Mouse (Mus musculus) retina, adult 2 months (tissue): ENCODE measurements at regions not wholly inside any gene's neighbourhood (a gene's known extent, or its start where the extent isn't known, plus 50 kb on each side); places are given as distances from the start of the nearest gene placed in this dataset.

ENCODE experiments used
- DNase-seq: peaks from one replicate; pipeline ENCODE4 v3.0.0-alpha.2; 2012; ENCODE audit warnings: low read depth, low spot score

DNA sequence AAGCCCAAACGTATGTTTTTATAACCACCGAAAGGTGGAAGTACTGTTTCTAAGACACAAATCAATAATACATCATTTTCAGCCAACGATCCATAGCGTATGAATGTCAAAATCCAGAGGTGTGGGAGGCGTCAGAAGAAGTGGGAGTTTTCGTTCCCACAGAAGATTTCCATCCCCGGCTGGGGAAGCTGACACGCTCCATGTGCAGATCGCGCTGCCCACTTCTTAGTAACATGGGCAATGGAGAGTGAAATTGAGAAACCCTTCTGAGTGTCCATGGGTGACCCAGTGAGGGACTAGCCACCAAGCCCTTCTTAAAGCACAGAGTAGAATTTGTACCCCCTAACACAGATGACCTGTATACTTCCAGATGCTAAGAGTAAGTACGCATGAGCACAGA, 110.1 kb upstream of the Sh3bp4 start:
- DNase-seq, result no peak

- no peak for DNase-seq
Observed at GRCm38 (mm10) chr1:88964045-88964747, 106.0 kb upstream of the Sh3bp4 start.

DNA sequence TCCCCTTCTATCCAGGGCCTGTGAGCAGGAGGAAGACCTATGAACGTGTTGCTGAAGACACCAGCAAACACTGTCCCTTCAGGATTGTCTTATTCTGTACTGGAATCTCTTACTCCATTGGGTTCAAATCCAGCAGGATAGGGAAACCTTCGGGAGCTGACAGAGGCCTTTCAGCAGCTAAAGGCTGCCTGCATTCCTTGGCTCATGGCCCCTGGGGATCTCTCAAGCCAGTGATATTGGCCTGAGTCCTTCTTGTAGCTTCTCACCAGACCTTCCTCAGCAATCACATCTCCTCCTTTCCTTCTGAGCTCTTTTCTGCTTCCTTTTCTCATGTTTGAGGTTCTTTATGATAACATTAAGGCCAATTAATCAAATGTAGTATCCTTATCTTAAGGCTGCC, 103.8 kb upstream of the Sh3bp4 start:
- no peak for DNase-seq

DNA sequence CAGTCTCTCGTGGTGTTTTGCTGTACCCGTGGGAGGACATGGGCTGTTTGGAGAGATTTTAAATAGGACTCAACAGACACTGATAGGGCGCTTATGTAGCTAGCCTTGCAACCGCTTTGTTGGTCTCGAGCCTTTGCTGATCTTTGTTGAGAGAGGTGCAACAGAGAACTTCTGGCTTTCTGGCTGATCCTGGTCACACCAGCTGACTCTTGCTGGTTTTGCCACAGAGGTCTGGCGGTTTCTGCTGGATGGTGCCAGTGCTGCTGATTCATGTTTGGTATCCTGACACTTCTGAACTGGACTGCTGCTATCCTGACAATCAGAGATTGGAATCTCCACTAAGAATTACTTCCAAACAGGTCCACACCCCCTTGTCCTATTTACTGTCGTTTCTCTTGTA, 102.1 kb upstream of the Sh3bp4 start:
- DNase-seq, result no peak

DNA sequence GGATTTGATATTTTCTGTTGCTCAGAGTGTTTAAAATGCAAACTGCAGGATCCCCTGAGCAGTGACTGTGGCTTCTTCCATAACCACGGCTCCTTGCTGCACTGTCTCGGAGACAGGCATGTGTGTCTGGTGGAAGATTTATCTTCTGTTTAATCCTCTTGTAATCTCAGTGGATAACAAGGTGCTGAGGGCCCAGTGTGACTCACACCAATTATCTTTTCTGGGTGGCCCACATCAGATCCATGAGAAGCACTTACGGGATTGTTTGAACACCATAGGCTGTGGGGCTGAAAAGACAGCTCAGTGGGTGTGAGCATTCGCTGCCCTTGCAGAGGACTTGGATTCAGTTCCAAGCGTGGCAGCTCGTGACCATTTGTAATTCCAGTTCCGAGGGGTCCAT, 101.2 kb upstream of the Sh3bp4 start:
- DNase-seq, result no peak

DNA sequence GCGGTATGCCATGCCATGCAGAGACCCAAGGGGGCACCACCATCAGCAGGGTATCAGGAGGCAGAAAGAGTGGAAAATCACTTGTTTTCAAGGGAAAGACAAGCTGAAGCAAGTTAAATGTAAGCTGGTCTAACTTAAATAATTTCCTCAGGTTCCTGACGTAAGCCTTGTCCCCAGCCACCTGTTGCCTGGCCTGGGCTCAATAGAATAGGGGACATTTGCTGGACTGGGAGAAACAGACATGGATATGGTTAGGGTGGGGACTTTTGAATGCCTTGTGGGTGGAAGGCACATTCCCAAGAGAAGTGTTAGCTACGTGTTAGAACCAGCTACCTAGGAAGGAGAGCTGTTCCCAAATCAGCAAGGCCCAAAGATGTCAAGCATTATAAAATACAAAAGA, 100.6 kb upstream of the Sh3bp4 start:
- no peak for DNase-seq

DNA sequence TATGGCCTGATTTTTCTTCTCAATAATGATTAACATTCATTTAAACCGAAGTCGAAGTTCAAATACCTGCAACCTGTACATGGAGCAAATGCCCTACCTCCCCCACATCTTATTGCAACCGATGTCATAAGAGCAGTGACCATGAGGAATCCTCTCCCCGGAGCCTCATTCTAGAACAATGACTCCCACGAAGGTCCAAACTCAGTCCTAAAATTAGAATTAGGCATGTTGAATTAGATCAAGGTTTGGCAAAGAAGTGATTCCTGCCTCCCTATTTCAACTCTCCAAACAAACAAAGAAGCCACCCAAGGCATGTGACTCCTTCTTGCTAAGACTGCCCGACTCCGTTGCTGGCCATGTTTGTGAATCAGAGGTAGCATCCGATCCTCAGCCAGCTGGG, 94.1 kb upstream of the Sh3bp4 start:
- DNase-seq, result no peak

DNA sequence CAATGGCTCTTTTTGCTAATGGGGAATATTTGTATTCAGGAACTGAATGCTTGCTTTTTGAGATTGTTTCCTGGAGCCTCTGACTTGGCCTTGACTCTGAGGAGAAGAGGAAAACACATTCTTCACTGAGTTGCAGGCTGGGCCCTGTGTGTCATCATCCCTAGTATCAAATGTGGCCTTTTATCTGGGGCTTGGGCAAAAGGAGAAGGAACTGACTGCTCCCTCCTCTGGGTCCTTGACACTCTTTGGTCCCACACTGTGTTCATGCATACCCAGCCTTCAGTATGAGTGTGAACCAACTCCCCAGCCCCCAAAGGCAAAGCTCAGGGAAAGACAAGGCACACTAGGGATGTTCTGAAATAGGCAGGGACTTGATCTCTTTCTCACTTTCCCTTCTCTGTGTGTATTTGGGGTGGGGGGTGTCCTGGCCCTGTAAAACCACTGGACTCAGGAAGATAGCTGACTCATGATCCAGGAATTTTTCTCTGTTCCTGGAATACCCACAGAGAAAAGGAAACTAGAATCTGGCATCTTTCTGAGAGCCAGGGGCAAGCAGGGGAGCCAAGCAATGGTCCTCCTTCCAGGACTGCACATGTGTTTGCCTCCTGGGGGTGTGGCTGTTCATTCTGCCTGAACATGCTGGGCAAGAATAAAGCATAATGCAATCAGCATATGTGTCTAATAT, 82.1 kb upstream of the Sh3bp4 start:
- no peak for DNase-seq

GRCm38 (mm10) chr1:88994588-88995331, 75.5 kb upstream of the Sh3bp4 start:
- DNase-seq, result no peak

DNA sequence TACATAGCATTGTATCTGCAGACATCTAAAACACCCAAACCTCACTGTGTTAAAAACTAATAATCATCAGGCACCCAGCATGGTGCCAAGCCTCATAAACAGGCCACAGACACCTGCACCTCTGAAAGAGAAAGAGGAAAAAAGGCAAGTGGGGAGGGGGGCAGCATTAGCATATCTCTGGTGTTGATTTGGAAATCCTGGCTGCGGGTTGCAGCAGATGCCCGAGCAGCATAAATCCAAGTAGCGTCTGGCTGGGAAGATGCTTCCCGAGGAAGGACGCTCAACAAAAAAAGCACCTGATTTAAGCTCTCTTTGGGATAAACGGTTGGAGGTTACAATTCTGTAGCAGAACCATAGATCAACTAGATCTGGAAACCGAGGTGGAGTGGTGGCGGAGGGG, 74.3 kb upstream of the Sh3bp4 start:
- no peak for DNase-seq

DNA sequence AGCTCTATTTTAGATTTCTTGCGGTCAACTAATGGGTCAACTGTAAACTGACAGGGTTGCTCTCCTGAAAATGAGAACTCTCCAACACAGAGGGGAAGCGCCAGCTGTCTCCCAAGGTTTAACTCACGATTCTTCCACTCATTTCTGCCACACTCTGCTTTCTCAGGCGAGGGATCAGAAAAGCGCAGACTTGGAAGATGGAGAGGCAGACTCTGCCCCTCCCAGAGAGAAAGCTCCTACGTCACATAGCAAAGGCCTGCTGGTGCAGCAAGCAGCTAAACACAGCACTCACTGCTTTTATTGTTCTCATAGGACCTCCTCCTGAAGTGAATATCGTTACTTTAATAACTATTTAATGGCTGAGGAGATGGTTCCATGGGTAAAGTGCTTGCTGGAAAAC, 73.6 kb upstream of the Sh3bp4 start:
- DNase-seq, result no peak

GRCm38 (mm10) chr1:88997847-88998246, 72.4 kb upstream of the Sh3bp4 start:
- no peak for DNase-seq

- no peak for DNase-seq
Observed at GRCm38 (mm10) chr1:89002326-89002725, 67.9 kb upstream of the Sh3bp4 start.

GRCm38 (mm10) chr1:89003752-89004151, 66.5 kb upstream of the Sh3bp4 start:
- DNase-seq, result no peak

- no peak for DNase-seq
Observed at GRCm38 (mm10) chr1:89007476-89007875, 62.7 kb upstream of the Sh3bp4 start.

DNA sequence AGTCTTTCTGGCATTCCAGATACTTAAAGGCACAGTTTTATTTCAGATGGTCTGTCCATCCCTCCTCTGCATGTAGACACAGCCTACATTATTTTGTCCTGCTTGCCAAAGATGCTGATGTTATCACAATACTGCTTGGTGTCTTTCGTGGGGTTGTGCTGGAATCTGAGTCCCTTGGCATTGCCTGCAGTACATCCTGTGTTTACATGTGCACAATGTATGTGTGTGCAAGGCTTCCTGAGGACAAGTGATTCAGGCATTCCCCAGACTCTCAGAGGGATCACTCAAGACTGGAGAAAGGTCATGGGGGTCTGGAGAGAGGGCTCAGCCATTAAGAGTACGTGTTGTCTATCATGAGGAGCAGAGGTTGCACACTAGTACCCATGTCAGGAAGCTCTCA, 60.0 kb upstream of the Sh3bp4 start:
- DNase-seq, result no peak

DNA sequence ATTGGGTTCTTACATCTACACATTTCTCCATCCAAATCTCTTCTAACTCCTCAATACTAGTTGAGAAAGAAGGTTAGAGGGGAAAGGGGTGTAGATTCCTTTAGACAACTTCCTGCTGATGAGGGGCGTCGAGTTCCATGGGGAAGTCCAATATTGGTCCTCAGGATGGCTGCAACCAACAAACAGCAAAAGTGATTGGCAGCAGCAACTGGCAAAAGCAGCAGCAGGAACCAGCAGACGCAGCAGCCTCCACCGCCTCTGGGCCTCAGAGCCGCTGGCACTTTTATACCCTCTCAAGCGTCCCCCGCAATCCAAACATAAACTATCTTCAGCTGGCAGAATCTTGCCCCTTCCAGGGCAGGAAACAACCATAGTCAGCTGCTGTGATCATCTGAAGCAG, 58.8 kb upstream of the Sh3bp4 start:
- DNase-seq, result no peak

DNA sequence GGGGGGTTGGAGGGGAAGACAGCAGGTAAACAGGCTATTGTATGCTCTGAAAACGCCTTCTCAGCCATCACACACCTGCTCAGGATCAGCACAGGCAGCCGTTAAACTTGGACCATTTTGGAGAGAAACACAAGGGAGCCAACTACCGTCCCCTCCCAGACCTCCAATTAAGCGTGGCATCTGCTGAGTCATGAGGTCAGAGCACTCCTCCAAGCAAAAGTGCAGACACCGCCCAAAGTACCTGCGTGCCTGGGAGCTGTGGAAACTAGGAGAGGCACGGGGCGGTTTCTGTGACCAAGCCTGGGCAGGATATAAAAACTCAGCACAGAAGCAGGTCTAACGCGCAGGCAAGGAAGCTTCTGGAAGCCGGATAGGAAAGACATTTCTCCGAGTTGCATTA, 54.8 kb upstream of the Sh3bp4 start:
- DNase-seq, result no peak

DNA sequence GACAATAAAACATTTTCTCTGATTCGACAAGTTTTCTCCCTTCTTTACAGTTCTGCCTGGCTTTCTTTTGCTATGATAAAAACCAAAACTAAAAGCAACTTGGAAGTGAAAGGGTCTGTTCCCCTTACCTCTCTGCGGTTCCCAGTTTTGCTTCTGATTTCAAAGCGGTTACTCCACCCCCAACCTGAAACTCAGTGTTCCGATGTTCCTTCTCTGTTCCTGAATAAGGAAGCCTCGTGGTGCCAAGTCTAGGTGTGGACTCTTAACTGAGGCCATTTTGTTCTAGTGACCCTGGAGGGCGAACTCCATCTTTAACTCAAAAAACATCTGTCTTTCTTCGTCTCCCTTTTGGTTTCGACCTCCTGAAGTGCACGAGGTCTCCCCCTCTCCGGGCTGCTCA, 54.4 kb upstream of the Sh3bp4 start:
- no peak for DNase-seq

DNA sequence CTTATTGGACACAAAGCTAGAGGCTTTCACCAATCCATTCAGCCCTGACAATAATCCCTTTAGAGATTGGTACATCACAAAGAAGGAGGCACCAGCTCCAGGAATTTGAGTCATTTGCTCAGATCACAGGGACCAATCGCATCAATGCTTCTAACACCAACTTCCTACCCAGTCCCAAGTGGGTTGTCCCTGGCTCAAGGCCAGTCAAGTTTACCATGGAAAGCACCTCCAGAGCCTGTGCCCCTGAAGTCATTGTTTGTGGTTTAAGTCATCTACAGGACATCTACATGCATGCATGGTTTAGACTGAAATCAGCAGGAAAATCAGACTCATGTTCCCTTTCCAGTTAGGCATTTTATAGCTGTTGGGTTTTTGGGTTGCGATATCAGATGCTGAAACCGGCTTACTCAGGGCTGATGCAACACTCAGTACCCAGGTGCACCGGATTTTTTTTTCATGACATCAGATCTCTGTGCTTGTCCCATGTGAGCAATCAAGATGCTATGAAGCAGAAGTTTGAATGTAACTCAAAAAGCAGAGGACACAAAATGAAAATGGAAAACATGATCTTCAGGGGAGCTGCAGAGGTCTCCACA, 50.3 kb upstream of the Sh3bp4 start:
- DNase-seq, result no peak
